Mouse (Mus musculus): Measurements from ENCODE around the gene Myo1e. TPM values are rescaled to one million over a fixed set of nuclear protein-coding genes. Genes with fewer than 3 reads are reported as not detected.

Myo1e gene
- polyA plus RNA-seq, 1 experiment from 2014 or later: 7.5 TPM

GRCm38 (mm10) chr9:70244115-70244514 is 37.0 kb downstream of the Myo1e start:
- 77% methylated on average over 7 of the region's 7 CpGs for WGBS
- ATAC-seq: no peak

GRCm38 (mm10) chr9:70245040-70245439 is 37.9 kb downstream of the Myo1e start:
- no peaks in the 10 kb centered on the region for H3K27me3 ChIP-seq (replicated peaks; ENCODE audit: control insufficient read depth, insufficient read depth, low read length)
- no peak overlapping the region for H3K4me3 ChIP-seq (ENCODE audit: low read length)
- no peak overlapping the region for H3K9ac ChIP-seq (ENCODE audit: low read depth, low read length)
- H3K9me3 ChIP-seq (ENCODE audit: control insufficient read depth, low read length): no peaks in the 10 kb centered on the region
- no peak for ATAC-seq
- H3K27ac ChIP-seq (ENCODE audit: low read depth, low read length): no peak overlapping the region
- H3K4me2 ChIP-seq (ENCODE audit: low read length): no peak overlapping the region
- WGBS: 93% methylated on average over 9 of the region's 9 CpGs
- no peaks in the 10 kb centered on the region for H3K4me1 ChIP-seq (ENCODE audit: control insufficient read depth, insufficient read depth, low read depth, low read length)
- no peaks in the 10 kb centered on the region for H3K36me3 ChIP-seq (ENCODE audit: control insufficient read depth, insufficient read depth, low read length)

More at GRCm38 (mm10) chr9:70244115-70244514, 37.0 kb downstream of the Myo1e start:
- no peak overlapping the region for H3K4me3 ChIP-seq (ENCODE audit: low read length)
- no peaks in the 10 kb centered on the region for H3K4me1 ChIP-seq (ENCODE audit: control insufficient read depth, insufficient read depth, low read depth, low read length)
- no peaks in the 10 kb centered on the region for H3K9me3 ChIP-seq (ENCODE audit: control insufficient read depth, low read length)
- H3K4me2 ChIP-seq (ENCODE audit: low read length): no peak overlapping the region
- H3K36me3 ChIP-seq (ENCODE audit: control insufficient read depth, insufficient read depth, low read length): no peaks in the 10 kb centered on the region
- H3K27me3 ChIP-seq (replicated peaks; ENCODE audit: control insufficient read depth, insufficient read depth, low read length): no peaks in the 10 kb centered on the region
- H3K9ac ChIP-seq (ENCODE audit: low read depth, low read length): no peak overlapping the region
- no peak overlapping the region for H3K27ac ChIP-seq (ENCODE audit: low read depth, low read length)

GRCm38 (mm10) chr9:70246427-70246826 is 39.3 kb downstream of the Myo1e start:
- no peak for ATAC-seq
- no peaks in the 10 kb centered on the region for H3K36me3 ChIP-seq (ENCODE audit: control insufficient read depth, insufficient read depth, low read length)
- WGBS: 70% methylated on average over 10 of the region's 10 CpGs

DNA sequence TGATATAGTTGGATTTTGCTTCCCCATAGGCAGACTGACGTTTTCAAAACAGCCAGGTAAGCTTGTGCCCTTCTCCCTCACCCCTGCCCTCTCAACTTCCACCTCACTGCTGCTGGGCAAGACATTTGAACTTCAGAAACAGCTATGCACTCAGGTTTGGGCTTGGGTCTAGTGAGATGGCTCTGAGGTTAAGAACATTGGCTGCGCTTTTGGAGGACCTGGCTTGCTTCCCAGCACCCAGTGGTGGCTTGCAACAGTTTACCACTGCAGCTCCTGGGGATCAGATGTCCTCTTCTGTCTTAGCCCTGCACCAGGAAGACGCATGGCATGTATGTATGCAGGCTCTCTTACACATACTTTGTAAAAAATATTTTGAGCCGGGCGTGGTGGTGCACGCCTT is 40.9 kb downstream of the Myo1e start:
- 89% methylated on average over 6 of the region's 6 CpGs for WGBS

More at GRCm38 (mm10) chr9:70246427-70246826, 39.3 kb downstream of the Myo1e start:
- H3K9me3 ChIP-seq (ENCODE audit: control insufficient read depth, low read length): no peaks in the 10 kb centered on the region
- H3K4me2 ChIP-seq (ENCODE audit: low read length): no peak overlapping the region
- H3K27ac ChIP-seq (ENCODE audit: low read depth, low read length): no peak overlapping the region
- no peaks in the 10 kb centered on the region for H3K27me3 ChIP-seq (replicated peaks; ENCODE audit: control insufficient read depth, insufficient read depth, low read length)
- no peak overlapping the region for H3K9ac ChIP-seq (ENCODE audit: low read depth, low read length)
- H3K4me1 ChIP-seq (ENCODE audit: control insufficient read depth, insufficient read depth, low read depth, low read length): no peaks in the 10 kb centered on the region
- H3K4me3 ChIP-seq (ENCODE audit: low read length): no peak overlapping the region

DNA sequence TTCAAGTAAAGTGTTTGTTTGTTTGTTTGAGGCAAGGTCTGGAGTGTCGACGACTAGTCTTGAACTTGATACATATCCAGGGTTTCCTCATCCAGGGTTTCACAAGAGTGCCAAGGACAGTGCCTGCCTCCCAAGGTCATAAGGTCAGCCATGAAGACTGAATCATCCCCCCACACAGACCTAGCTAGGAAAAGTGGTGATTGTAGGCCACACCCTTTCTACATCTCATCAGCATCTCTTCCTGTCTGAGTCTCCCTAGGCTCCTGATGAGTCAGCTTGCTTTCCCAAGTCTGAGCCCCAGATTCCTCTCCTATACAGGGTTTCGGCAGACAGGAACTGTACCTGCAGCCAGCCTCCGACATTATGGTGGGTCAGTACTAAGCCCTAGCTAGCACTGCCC is 41.7 kb downstream of the Myo1e start:
- Histone ChIP-seq H3K9me3 (ENCODE audit: control insufficient read depth, low read length) (no peaks in the 10 kb centered on the region), H3K4me1 (ENCODE audit: control insufficient read depth, insufficient read depth, low read depth, low read length) (no peaks in the 10 kb centered on the region), H3K27ac (ENCODE audit: low read depth, low read length) (no peak overlapping the region), H3K36me3 (ENCODE audit: control insufficient read depth, insufficient read depth, low read length) (no peaks in the 10 kb centered on the region), H3K4me3 (ENCODE audit: low read length) (no peak overlapping the region), H3K9ac (ENCODE audit: low read depth, low read length) (no peak overlapping the region), H3K4me2 (ENCODE audit: low read length) (no peak overlapping the region), H3K27me3 (replicated peaks; ENCODE audit: control insufficient read depth, insufficient read depth, low read length) (no peaks in the 10 kb centered on the region)
- 91% methylated on average over 4 of the region's 4 CpGs for WGBS
- no peak for ATAC-seq

More for the DNA sequence above, 40.9 kb downstream of the Myo1e start:
- Histone ChIP-seq H3K9ac (ENCODE audit: low read depth, low read length) (no peak overlapping the region), H3K4me1 (ENCODE audit: control insufficient read depth, insufficient read depth, low read depth, low read length) (no peaks in the 10 kb centered on the region), H3K27ac (ENCODE audit: low read depth, low read length) (no peak overlapping the region), H3K4me3 (ENCODE audit: low read length) (no peak overlapping the region), H3K36me3 (ENCODE audit: control insufficient read depth, insufficient read depth, low read length) (no peaks in the 10 kb centered on the region), H3K27me3 (replicated peaks; ENCODE audit: control insufficient read depth, insufficient read depth, low read length) (no peaks in the 10 kb centered on the region), H3K9me3 (ENCODE audit: control insufficient read depth, low read length) (no peaks in the 10 kb centered on the region), H3K4me2 (ENCODE audit: low read length) (no peak overlapping the region)
- ATAC-seq: no peak

- Histone ChIP-seq H3K4me1 (ENCODE audit: control insufficient read depth, insufficient read depth, low read depth, low read length) (no peaks in the 10 kb centered on the region), H3K36me3 (ENCODE audit: control insufficient read depth, insufficient read depth, low read length) (no peaks in the 10 kb centered on the region)
- 50% methylated on average over 12 of the region's 12 CpGs for WGBS
Observed at GRCm38 (mm10) chr9:70249881-70250681, 42.9 kb downstream of the Myo1e start.

GRCm38 (mm10) chr9:70251441-70251985 is 44.4 kb downstream of the Myo1e start:
- Histone ChIP-seq H3K36me3 (ENCODE audit: control insufficient read depth, insufficient read depth, low read length) (no peaks in the 10 kb centered on the region), H3K4me3 (ENCODE audit: low read length) (no peak overlapping the region), H3K4me1 (ENCODE audit: control insufficient read depth, insufficient read depth, low read depth, low read length) (no peaks in the 10 kb centered on the region), H3K9ac (ENCODE audit: low read depth, low read length) (no peak overlapping the region), H3K9me3 (ENCODE audit: control insufficient read depth, low read length) (no peaks in the 10 kb centered on the region), H3K4me2 (ENCODE audit: low read length) (no peak overlapping the region), H3K27ac (ENCODE audit: low read depth, low read length) (no peak overlapping the region), H3K27me3 (replicated peaks; ENCODE audit: control insufficient read depth, insufficient read depth, low read length) (no peaks in the 10 kb centered on the region)
- no peak for ATAC-seq
- WGBS: 93% methylated on average over 10 of the region's 10 CpGs

More at GRCm38 (mm10) chr9:70249881-70250681, 42.9 kb downstream of the Myo1e start:
- H3K4me2 ChIP-seq (ENCODE audit: low read length): no peak overlapping the region
- no peak overlapping the region for H3K9ac ChIP-seq (ENCODE audit: low read depth, low read length)
- no peaks in the 10 kb centered on the region for H3K9me3 ChIP-seq (ENCODE audit: control insufficient read depth, low read length)
- no peak for ATAC-seq
- H3K4me3 ChIP-seq (ENCODE audit: low read length): no peak overlapping the region
- H3K27ac ChIP-seq (ENCODE audit: low read depth, low read length): no peak overlapping the region
- no peaks in the 10 kb centered on the region for H3K27me3 ChIP-seq (replicated peaks; ENCODE audit: control insufficient read depth, insufficient read depth, low read length)

DNA sequence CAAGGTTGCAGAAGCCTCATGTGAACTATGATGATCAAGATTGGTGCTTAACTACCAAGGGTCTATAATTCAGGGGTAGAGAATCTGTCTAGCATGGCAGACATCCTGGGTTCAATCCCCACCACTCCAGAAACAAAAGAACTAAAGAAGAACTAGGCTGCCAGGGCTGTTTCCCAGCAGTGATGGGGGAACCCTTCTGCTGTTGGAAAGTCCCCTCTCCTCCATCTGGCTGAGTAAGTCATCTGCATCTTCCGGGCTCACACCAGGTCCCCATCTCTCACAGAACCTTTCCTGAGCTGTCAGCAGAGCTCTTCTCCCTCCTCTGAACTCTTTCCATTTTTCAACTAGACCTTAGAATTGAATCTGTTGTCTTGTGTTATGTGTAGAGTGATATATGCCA is 45.9 kb downstream of the Myo1e start:
- ATAC-seq: no peak
- no peaks in the 10 kb centered on the region for H3K9me3 ChIP-seq (ENCODE audit: control insufficient read depth, low read length)
- peaks cover 4% of the 10 kb centered on the region; the same call in 1 of the 2 replicates for H3K4me1 ChIP-seq (ENCODE audit: control insufficient read depth, insufficient read depth, low read depth, low read length)
- H3K4me2 ChIP-seq (ENCODE audit: low read length): no peak overlapping the region
- H3K4me3 ChIP-seq (ENCODE audit: low read length): no peak overlapping the region
- 85% methylated on average over 1 of the region's 1 CpGs for WGBS
- no peaks in the 10 kb centered on the region for H3K27me3 ChIP-seq (replicated peaks; ENCODE audit: control insufficient read depth, insufficient read depth, low read length)
- H3K9ac ChIP-seq (ENCODE audit: low read depth, low read length): no peak overlapping the region
- no peaks in the 10 kb centered on the region for H3K36me3 ChIP-seq (ENCODE audit: control insufficient read depth, insufficient read depth, low read length)
- no peak overlapping the region for H3K27ac ChIP-seq (ENCODE audit: low read depth, low read length)

GRCm38 (mm10) chr9:70255005-70255404 is 47.9 kb downstream of the Myo1e start:
- H3K9ac ChIP-seq (ENCODE audit: low read depth, low read length): no peak overlapping the region
- H3K27ac ChIP-seq (ENCODE audit: low read depth, low read length): no peak overlapping the region
- no peak for ATAC-seq
- H3K4me2 ChIP-seq (ENCODE audit: low read length): no peak overlapping the region
- no peak overlapping the region for H3K4me3 ChIP-seq (ENCODE audit: low read length)
- H3K9me3 ChIP-seq (ENCODE audit: control insufficient read depth, low read length): no peaks in the 10 kb centered on the region
- no peaks in the 10 kb centered on the region for H3K36me3 ChIP-seq (ENCODE audit: control insufficient read depth, insufficient read depth, low read length)
- H3K27me3 ChIP-seq (replicated peaks; ENCODE audit: control insufficient read depth, insufficient read depth, low read length): no peaks in the 10 kb centered on the region
- 73% methylated on average over 4 of the region's 4 CpGs for WGBS
- H3K4me1 ChIP-seq (ENCODE audit: control insufficient read depth, insufficient read depth, low read depth, low read length): peaks cover 5% of the 10 kb centered on the region; the same call in 1 of the 2 replicates

Data from hindbrain, embryonic 16.5 days (tissue).